Mouse (Mus musculus) thymus, postnatal 10 days (tissue): ENCODE data around the gene Ppp6r2.
A peak's percentile ranks its signal among the peaks of the same experiment; 100 is the strongest.

Experiments
- DNase-seq, 2 experiments: peaks; one replicate each; pipeline ENCODE4 v3.0.0; 2021; ENCODE audit warnings: low spot score in 2 of 2

Ppp6r2 gene

DNA sequence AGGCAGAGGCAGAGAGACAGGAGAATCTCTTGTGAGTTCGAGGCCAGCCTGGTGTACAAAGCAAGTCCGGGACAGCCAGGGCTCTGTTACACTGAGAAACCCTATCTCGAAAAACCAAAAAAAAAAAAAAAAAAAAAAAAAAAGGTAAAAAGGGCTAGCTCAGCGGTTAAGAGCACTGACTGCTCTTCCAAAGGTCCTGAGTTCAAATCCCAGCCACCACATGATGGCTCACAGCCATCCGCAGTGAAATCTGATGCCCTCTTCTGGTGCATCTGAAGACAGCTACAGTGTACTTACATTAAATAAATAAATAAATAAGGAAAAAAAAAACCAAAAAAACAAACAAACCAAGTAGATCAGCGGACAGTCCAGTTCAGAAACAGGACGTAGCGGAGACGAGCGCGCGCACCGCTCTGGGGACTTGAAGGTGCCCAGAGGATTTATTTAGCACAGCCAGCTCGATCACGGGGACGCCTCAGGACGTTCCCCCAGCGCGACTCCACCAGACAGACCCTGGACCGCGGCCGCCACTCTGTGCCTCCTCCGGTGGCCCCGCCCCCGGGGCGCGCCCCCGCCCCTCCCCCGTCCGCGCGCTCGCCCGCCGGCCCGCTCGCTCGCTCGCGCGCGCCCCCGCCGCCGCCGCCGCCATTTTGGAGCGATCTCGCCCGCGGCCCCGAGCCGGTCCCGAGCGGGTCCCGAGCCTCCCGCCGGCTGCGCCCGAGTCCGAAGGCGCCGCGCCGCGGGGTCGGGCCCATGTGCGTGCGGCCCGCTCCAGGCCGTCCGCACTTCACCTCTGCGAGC lies at the start of gene Ppp6r2:
Gene Ppp6r2 (plus strand): TSS at position 639 of the 801 bp plus-strand sequence.
- peak; percentile 67 to 86 for DNase-seq

DNA sequence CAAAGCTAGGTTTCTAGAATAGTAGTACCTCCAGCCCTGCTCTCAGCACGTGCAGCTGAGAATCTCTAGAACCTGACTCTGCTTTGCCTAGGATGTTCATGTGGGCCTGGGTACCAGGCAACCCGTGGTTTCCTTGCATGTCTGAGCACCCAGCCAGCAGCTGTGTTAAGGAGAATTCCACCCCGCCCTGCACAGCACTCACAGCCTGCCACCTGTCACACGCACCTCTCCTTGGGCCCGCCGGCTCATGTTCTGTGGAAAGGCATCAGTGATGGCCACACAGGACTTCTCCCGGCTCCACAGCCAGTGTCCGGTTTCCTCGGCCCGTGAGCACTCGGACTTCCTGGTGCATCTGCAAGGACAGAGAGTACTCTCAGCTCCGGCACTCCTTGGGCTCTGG lies 45.9 kb upstream of the Ppp6r2 start:
- no peak for DNase-seq

DNA sequence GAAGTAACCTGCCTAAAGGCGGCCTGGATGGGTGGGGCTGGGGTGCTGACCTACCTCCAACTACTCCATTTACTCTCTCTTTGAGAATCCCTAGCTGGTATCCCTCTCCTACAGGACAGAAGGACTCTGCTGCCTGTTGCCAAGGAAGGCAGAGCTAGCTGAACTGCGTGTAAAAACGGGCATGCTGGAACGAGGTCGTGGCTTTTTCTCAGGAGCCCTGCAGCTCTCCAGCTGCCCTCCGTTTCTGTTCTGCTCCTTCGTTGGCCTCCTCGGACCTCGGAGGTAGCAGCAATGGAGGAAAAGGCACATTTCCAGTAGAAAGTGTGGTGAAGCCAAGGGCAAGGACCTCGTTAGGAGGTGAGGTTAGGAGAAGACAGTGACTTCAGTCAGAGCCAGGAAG lies 42.4 kb upstream of the Ppp6r2 start:
- no peak for DNase-seq

DNA sequence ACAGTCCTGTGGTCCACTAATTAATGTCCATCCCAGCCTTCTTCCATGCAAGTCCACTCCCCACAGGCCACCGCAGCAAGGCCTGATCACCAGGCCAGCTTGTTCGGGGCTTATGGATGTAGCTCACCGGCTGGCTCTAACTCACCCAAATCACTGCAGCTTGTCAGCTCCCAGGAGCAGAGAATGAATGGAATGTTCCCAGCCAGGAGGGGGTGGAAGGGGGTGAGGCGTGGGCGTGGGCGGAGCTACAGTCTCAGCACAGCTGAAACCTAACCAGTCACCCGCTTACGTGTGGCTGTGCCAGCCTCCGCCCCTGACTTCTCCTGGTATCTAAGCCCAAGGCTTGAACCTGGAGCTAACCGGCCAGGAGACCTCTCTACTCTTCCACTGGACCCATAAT lies 41.9 kb upstream of the Ppp6r2 start:
- no peak for DNase-seq

DNA sequence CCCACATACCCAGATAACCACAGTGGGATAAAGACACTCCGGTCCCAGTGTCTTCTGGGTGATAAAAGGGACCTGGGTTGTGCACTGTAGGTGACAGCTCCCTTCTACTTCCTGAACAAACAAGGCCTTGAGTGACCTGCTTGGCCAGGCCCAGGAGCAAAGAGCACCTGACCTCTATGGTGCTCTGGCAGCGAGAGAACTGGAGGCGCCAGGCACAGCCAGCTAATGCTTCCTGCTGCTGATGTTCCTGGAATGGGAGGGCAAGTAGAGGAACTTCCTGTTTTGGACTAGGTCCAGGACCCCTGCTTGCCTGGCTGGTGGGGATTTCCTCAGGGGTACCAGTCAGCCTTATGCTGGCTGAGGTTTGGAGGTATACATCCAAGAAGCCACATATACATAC lies 41.3 kb upstream of the Ppp6r2 start:
- DNase-seq: no peak

DNA sequence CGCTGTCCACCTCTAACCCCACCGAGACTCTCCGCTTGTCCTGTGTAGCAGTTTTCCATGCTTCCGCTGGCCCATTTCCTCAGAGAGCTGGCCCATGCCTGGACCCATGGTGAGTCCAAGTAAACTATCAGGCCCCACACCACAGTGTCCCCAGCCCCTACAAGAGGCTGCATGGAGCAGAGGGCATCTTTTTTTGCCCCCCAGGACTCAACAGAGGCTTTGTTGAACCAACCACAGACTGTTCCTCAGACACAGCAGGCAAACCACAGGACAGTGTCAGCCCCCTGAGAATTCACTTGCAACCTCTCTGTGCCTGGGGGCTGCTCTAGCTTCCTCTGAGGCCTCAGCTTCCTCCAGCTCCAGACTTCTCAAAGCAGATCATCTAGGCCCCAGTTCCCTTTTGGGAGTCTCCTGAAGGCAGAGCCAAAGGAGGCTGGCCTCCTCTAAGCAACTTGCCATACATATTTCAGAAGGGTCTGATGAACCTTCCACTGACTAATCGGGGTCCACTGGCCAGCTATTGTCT lies 39.8 kb upstream of the Ppp6r2 start:
- no peak for DNase-seq

DNA sequence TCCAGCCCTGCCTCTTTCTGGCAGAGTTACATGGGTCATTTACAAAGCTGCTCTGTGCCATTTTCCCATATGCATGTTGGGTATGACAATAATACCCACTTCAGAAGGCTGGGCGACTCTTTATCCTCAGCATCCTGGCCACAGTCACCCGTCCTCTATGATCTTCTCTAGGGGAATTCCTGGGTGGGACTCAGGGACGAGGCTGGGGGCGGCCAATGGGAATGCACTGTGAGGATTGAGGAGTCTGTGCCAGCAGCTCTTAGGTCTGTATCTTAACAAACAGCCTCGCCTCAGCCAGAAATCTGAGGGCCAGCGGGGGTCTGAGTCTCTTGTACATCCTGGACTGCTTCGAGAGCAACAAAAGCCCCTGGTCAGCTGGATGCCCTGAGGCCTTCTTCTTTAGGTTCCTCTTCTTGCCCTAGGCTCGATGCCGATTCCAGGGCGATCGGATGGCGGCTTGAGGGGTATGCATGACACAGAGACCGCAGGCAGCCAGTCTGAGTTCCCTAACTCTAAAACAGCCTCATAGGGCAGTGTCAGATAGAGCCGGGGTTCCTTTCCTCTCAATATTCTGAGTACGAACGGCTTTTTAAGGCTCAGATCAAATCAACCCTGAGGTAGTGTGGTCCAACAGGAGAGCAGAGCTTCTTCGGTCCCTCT lies 38.9 kb upstream of the Ppp6r2 start:
- no peak for DNase-seq

DNA sequence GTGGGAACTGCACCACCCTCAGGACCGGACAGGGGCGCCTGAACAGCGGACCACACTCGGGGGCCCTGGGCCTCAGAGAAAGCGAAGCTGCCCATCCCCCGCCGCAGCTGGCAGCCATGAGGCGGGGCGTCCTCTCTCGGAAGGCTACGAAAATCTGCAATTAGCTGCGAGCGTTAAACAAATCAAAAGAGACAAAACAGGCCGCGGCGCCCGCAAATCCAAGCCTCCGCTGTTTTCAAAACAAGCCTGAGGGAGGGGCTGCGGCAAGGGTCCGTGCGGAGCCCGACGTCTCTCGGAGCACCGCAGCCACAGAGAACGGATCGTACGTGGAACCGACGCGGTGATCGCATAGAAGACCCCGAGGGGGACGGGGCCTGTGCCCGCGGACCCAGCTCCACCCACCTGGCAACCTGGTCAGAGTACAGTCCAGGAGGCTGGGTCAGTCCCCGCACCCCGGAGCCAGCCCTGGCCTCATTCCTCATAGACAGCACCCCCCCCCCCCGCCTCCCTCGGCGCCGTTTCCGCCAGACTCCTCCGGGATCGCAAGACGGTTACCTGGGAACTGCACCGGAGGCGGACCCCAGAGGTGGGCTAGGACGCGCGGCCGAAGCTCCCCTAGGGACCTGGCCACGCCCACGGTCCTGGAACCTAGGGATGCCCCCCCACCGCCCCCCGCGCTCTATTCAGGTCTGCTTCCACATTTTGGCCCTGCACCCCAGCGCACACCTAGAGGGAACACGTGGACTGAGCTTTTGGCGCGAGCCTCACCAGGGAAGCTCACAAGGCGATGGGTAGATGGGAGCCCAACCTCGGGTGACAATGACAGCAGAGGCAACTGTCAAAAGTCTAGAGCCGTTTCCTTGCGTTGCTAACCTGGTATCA lies 38.1 kb upstream of the Ppp6r2 start:
- no peak for DNase-seq

DNA sequence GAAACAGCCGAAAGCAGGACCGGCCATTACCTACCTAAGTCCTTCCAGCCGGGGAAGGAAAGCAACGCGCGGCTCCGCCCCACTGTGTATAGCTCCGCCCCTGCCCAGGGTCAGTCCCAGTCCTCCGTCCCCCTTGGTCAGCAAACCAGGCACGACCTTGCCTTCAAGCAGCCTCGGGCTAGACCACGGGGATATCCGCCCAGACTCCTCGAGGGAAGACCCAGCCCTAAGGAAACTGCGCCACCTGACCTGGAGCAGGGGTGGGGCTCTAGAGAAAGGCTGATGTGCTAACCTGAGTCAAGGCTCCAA lies 37.5 kb upstream of the Ppp6r2 start:
- no peak for DNase-seq

DNA sequence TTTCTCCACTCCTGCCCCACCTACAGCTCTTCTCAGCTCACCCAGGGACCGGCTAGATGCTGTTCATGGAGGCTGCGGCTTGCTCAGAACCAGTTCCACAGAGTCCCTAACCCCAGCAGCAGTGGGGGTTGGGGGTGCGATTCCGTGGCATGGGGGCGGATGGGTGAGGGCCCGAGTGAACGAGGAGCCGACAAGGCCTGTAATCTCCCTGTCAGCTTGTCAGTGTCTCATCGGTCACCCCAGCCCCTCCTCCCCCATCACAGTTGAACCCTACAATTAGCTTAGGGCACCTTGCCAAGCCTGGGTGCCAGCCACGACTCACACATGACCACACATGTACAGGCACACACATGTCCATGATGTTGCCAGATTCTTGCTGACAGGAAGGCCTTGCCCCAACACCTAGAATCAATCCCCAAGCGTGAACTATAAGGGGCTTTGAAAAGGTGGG lies 36.4 kb upstream of the Ppp6r2 start:
- no peak for DNase-seq

DNA sequence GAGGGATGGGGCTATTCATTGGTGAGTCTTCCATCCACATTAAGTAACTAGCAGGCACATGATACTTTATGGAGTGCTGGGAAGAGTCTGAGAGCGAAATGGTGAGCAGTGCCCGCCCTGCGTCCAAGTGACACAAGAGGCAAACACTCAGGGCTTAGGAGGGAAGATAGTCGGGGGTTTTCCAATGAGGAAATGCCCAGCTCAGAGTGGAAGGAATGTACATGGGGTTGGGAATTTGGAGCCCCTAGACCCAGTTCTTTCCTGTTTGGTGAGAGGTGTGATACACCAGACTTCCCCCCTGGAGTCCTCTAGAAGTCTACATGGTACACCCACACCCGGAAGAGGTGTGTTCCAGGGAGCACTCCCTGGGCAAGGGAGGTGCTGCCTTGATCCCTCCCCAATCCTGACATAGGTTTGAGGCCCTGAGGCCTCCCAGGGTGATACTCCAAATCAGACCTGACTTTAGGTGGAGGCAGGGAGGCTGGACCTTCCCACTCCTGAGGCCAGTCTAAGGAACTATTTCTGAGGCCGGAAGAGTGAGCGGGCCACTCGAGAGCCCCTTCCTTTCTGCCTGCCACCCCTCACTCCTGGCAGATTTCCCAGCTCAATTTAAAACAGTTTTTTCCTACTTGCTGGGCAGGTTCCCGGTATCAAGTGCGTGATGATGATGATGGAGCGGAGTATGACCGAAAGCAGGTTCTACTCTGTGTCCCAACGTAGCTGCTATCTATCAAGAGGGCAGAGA lies 35.8 kb upstream of the Ppp6r2 start:
- no peak for DNase-seq

DNA sequence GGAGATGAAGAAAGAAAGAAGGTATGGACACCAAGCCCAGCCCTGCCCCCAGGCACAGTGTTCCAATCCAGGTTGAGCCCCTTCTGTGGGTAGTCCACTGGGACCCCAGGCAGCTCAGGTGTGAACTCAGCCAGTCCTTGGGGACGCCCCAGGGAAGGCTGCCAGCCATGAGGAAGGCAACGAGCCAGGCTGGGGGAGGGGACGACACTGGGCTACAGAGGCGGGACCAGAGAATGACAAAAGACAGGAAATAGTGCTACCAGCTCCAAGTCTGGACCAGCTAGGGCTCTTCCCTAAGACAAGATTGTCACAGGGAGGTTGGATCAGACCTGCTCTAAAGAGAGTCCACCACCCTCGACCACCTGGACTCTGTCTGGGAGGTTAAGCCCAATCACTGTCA lies 34.2 kb upstream of the Ppp6r2 start:
- no peak for DNase-seq

DNA sequence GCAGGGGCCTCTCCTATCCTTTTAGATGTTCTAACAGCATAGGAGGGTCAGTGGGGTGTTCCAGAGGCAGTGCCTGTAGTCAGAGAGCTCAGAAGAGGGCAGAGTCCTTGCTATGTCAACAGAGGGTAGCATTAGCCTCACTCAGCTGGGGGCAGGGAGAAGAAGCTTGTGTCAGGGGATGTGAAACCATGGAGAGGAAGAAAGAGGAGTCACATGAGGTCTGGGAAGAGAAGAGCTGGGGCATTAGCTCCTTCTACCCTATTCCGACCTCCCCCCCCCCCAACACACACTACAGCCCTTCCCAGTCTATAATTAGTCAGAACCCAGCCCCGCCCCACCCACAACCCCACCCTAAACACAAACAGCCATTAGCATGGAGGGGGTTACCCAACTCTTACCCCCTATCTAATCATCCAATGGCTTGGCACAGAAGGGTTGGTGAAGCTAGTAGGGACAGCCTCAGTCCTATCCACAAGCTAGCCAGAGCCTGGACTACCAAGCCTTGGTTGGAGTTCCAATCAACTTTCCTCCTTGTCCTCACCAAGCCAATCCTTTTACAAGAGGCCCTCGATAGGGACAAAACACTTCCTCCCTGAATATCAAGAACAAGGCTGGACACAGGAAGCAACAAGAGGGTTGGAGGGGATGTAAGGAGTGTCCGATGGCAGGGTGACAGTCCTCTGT lies 33.6 kb upstream of the Ppp6r2 start:
- no peak for DNase-seq

DNA sequence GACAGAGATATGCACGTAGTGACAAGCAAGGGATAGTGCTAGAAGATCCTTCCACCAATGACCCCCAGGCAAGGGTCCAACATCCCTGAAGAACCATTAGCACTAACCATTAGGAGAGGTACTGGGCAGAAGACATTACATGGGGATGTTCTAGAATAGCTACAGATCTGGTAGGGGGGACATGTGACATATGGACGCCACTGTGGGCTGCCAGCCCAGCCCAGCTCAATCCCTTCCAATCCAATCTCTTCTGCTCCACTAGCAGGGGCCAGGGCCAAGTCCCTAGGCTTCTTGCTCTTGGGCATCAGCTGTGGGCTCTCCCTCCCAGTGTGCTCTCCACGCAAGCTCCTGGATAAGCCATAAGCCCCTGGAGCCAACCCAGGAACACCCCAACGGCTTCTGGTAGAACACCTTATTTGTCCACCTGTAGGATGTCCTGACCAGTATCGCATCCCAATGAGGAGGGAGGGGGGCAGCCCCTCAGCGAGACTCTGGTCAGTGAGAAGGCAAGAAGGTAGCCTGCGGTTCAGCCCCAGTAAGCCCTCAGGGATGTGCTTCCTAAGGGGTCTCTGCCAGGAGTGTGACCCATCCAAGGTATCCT lies 33.0 kb upstream of the Ppp6r2 start:
- DNase-seq: no peak

DNA sequence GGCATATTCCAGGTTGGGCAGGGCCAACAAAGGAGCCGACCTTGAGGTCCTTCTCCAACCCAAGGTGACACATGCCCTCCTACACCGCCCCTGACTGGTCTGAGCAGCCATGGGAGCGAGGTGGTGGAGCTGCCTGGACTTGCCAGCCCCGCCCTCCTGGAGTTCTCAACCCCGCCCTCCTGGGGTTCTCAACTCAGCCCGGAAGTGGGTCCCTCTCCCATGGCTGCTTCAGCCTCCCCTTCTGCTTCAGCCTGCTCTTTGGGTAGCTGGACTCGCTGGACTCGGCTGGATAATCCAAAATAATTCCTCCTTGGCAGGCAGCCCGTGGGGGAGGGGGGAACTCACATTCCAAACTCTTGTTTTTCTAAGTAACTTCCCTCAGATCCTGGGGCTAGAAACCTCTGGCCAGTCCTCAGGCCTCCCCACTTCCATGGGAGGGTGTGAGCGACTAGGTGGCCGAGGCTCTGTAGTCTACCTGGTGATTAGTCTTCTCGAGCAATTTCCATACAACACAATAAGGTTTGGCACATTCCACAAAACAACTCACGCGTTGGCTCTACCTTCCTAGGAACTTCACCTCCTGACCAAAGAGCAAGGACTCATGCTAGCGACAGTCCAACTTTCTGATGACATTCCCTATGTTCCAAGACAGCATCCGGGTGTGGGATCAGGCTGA lies 32.3 kb upstream of the Ppp6r2 start:
- DNase-seq: peak in 1 of 2 experiments; percentile 12

DNA sequence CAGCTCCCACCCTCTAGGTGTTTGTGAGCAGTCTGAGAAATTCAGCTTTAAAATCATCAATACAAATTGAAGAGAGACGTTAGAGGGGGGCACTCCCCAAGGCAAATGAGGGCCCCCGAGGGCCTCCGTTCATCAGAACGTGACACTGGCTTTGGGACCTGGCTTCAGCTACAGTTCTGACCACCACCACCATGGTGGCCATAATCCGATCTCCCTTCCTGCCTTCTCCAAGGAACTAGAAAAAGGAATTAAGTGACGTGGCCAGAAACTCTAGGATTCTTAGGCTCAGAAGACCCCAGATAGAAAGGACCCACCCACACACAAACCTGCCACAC lies 31.8 kb upstream of the Ppp6r2 start:
- no peak for DNase-seq

DNA sequence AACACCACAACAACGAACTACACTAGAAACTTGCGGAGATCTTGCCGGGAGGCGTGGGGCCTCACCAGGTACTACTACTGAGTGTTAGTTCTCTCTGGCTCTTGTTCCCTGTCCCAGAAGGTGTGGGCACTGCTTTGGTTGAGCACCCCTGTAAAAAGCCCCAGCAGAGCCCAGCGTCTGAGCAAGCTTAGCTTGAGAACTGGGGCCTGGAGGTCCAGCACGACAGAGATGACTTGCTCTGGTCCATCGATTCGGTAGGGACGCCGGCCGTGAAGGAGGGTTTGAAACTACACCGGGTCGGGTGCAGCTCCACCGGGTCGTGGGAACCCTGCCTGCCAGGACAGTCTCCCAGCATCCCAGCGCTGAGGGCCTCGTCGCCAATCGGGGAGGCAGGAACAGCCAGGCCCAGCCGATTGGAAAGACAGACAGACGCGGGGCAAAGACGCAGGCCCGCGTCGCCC lies 31.2 kb upstream of the Ppp6r2 start:
- DNase-seq: no peak

DNA sequence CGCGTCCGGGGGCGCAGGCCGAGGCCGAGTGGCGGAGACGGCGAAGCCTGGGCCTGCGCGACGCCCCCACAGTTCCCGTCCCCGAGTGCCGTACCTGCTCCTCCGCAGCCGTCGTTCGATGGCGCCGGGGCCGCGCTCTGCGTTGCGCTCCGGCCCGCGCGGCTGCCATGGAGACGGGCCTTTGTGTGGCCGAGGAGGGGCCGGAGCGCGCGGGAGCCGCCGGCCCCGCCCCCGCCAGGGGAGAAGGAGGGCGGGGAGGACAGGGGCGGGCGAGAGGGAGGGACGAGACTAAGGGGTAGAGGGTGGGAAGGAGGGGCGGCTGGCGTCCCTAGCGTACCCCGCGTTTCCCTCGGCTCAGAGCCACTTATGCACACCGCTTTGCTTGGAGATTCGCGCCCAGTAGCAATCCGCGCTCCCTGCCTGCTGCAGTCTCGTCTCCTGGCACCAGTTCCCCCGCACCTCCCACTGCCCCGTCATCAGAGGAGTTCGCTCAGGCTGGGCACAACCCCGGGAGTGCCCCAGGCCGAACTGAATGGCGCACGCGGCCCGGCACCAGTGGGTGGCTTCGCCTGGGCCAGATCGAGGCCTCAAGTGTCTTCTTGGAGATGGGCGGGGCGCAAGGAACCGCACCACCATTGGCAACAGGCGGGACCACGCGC lies 30.7 kb upstream of the Ppp6r2 start, which contains the start of gene Plxnb2:
Gene Plxnb2 (minus strand): TSS at position 218 of the 659 bp plus-strand sequence.
- DNase-seq: no peak

DNA sequence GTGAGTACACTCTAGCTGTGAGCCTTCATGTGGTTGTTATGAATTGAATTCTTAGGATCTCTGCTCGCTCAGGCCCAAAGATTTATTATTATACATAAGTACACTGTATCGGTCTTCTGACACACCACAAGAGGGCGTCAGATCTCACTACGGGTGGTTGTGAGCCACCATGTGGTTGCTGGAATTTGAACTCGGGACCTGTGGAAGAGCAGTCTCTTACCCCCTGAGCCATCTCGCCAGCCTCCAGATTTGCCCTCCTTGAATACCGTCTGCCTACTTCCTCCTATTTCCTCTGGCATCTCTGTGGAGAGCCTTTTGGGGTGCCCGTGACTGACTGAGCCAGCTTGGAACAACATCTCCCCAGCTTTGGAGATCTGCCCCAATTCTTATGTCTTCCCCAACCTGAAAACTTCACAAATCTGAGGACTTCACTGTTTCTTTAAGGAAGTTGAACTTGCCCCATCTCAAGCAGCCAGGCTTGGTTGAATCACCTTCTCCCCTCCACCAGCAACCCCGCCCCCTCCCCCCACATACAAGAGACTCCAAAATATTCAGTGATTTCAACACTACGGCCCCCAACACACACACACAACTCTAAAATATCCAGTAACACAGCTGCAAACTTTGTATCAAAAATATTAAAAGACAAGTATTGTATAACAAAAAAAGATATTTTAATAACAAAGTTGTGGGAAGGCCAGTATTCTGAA lies 29.6 kb upstream of the Ppp6r2 start:
- DNase-seq: no peak
